Mouse (Mus musculus) liver (tissue): ENCODE measurements around the gene Adarb2.
A peak's percentile ranks its signal among the peaks of the same experiment; 100 is the strongest.

Source experiments
- DNase-seq: peaks from one replicate; pipeline ENCODE4 v3.0.0-alpha.2; 2020; ENCODE audit warnings: mixed read lengths

The Adarb2 gene

GRCm38 (mm10) chr13:8590460-8590859 is 387.8 kb downstream of the Adarb2 start:
- no peak for DNase-seq

GRCm38 (mm10) chr13:8596977-8597646 is 394.4 kb downstream of the Adarb2 start:
- DNase-seq: no peak

- no peak for DNase-seq
Measured at GRCm38 (mm10) chr13:8597647-8598017, 395.0 kb downstream of the Adarb2 start.

GRCm38 (mm10) chr13:8605645-8606044 is 403.0 kb downstream of the Adarb2 start:
- no peak for DNase-seq

DNA sequence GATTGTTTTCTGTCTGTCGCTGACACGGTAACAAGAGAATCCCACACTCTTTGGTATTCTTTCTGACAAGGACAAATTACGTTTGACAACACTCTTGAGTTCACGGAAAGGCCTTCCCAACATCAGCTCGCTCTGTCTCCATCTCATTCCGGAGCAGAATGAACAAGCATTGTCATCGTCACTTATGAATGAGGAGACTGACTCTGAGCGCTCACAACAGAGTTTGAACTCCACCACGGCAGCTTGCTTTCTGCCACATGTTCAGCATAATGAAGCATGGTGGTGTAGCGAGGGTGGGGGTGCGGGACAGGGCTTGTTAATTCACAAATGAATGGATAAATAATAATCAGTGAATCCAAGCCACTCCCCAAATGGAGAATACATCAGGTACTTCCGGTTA is 405.4 kb downstream of the Adarb2 start:
- no peak for DNase-seq

DNA sequence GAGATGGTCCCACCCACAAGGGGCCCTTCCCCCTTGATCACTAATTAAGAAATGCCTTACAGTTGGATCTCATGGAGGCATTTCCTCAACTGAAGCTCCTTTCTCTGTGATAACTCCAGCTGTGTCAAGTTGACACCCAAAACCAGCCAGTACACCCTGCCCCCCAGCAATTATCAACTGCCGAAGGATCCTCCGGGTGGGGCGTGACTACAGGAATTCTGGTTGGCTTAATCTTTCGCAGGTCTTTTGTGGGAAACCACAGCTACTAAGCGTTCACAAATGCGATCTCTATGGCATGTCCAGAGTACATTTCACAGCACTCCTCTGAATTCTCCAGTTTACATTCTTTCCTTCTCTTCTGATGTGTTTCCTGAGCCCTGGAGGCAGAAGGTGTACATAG is 406.3 kb downstream of the Adarb2 start:
- peak; percentile 41 for DNase-seq

- DNase-seq: no peak
Measured at GRCm38 (mm10) chr13:8610956-8611355, 408.3 kb downstream of the Adarb2 start.

DNA sequence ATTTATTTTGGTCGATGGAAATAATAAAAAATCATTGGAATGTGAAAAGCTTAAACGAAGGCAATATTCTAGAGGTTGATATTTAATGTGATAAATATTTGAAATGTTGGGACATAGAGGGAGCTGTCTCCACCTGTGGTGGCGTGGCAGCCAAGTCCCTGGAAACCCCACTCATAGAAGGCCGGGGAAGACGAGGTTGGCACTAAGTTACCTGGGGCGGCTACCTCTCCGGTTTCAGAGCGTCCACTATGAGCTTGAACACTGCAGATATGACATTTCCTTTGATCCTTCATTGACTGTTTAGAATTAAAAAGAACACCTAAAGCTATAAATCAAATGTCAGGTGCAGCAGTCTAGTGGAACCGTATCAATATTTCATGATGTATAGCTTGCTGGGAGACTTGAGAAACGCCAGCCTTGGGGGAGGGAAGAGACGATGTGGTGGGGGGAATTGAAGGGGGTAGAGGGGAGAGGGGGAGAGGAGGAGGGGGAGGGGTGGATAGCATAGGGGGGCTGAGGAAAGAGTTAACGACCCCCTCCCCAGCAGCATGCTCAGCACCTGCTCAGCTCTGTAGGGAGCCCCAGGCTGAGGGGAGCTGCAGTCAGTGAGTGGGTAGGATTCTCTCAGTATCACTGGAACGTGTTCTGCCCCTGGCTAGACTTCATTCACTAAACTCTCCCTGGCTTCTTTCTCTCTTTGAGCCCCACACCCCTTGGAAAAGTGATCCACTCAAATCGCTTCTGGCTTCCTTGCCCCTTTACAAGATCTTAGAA is 410.1 kb downstream of the Adarb2 start:
- DNase-seq: no peak

- DNase-seq: no peak
Measured at GRCm38 (mm10) chr13:8616685-8617084, 414.0 kb downstream of the Adarb2 start.

DNA sequence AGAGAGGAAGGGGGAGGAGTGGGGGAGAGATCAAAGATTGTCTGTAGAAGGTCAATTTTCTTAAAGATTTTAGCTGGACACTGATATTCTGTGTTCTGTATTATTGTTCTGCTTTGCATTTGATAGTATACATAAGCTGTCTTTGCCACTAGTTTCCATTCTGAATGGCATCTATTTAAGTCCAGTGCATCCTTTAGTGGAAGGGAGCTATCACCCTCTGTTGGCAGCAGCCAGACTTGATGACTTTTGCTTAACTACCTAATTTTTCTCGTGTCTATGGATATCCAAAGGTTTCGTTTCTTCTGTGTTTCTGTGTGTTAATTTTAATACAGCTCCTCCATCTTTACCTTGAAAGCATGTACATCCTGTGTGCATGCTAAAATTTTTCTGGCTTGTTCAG is 419.6 kb downstream of the Adarb2 start:
- no peak for DNase-seq

- DNase-seq: no peak
Measured at GRCm38 (mm10) chr13:8629565-8629964, 426.9 kb downstream of the Adarb2 start.

DNA sequence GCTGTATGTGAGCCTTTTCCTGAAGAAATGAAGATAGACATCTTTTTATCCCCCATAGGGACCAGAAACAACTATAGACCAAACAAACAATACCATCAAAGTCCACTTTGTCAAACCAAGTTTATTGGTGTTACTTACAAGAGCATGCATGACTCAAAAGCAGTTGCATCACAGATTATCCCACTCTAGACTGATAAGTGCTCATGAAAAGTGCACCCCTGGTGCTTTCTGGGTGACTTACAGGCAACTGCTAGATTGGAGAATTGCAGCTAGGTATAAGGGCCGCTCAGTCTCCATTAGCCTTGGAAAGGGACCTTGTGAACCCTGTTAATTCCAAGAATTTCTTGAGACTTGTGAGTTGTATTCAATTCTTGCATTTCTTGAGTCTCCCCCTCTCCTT is 429.0 kb downstream of the Adarb2 start:
- DNase-seq: no peak

- no peak for DNase-seq
Measured at GRCm38 (mm10) chr13:8632072-8632471, 429.4 kb downstream of the Adarb2 start.

DNA sequence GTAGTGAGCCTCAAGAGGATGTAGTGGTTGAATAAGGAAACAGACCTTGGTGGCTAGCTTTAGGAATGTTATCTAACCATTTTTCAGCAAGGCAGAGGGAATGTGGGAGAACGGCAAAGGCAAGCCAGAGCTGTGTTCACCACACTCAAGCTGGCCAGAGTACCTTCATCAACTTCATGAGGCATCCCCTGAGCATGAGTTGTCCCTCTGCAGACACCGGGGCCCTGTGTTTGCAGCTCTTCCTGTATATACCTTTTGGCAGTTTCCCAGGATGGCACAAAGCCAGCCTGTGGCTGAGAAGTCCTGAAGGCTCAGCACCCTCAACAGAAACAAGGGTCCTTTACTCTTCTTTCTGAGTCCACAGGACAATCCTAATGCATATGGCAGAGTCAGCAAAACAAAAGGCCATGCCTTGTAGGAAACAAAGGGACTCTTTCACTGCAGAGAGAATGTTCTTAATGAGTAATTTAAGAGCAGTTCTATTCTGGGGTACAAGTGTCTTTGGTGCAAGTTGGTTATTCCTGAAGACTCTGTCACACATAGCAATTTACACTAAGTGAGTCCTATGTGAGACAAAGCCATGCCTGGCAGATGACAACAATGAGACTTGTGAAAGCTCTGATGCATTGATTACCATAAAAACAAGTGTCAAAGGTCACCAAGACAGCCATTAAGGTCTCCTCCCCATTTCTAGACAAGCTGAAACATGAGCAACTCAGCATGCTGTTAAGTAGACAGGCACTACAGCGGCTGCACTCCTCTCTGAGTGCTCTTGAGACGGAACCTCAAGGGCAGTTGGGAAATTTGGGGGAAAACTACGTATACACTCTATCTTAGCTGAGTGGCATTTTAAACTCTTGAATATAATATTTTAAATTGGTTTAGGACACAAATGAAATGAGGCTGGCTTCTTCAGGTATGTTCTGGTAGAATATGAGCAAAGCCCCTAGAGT is 431.0 kb downstream of the Adarb2 start:
- no peak for DNase-seq

- no peak for DNase-seq
Measured at GRCm38 (mm10) chr13:8642084-8642483, 439.4 kb downstream of the Adarb2 start.

- no peak for DNase-seq
Measured at GRCm38 (mm10) chr13:8643920-8644319, 441.3 kb downstream of the Adarb2 start.

DNA sequence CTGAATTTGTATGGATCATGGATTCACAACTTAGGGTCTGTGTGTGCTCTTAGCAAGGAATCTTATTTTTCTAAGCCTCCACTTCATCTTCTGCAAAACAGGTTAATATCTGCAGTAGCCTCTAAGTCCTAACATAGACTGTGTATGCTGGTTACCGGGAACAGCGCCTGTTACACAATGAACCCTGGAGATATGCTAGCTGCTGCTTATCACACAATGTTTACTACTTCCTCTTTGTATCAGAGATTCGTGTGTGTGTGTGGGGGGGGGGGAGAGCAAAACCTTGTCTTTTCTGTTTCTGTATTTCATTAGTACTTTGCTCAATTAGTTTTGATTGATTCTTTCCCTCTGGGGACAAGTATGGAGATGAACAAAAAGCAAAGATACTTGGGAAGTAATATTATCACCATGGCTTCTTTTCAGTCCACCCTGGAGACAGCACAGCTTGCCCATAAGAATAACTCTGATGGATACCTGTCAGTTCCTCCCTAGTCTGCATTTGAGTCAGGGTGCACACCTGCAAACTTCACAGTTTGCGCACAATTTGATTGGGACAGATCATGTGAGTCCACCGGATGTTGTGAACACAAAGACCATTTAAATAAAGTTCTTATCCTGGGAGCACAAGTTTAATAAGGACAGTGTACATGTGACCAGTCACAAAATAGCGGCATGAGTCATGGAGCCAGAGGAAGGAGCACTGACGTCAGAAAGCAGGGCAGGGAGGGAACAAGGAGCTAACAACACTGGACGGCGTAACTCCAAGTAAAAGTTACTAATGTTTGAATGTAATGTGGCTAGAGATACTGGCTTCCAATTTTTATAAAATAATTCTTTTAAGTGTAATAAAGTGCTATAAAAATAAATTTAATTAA is 442.4 kb downstream of the Adarb2 start:
- peak; percentile 6 for DNase-seq

- DNase-seq: no peak
Measured at GRCm38 (mm10) chr13:8649261-8649660, 446.6 kb downstream of the Adarb2 start.

- no peak for DNase-seq
Measured at GRCm38 (mm10) chr13:8664615-8665240, 462.1 kb downstream of the Adarb2 start.

DNA sequence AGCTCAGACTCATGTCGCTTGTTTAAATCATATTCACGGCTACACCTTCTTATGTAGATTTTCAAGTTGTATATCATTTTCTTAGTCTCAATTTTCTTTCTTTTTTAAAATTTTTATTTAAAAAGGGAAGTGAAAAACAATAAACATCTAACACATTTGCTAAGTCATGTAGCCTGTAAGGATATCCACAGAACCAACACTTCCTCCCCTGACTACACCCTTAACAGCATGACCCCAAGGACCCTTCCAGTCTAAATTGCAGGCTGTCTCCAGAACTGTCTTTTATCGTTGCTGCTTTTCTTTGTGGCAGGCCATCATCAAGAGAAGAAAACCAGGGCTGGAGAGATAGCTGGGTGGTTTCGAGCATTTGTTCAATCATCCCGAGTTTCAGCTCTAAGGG is 474.5 kb downstream of the Adarb2 start:
- no peak for DNase-seq

GRCm38 (mm10) chr13:8680470-8681129 is 477.9 kb downstream of the Adarb2 start:
- no peak for DNase-seq
